Mouse (Mus musculus): Measurements from ENCODE around the gene 2900092C05Rik. TPM values are rescaled to one million over a fixed set of nuclear protein-coding genes. Genes with fewer than 3 reads are reported as not detected.

Gene 2900092C05Rik
- not detected in 2 replicates for polyA plus RNA-seq (2012; rRNA removed)

GRCm38 (mm10) chr7:12512217-12512616 is at the start of gene 2900092C05Rik:
2900092C05Rik (plus strand) TSS chr7:12512517.
- DNase-seq (ENCODE audit: low read depth), result no peak

DNA sequence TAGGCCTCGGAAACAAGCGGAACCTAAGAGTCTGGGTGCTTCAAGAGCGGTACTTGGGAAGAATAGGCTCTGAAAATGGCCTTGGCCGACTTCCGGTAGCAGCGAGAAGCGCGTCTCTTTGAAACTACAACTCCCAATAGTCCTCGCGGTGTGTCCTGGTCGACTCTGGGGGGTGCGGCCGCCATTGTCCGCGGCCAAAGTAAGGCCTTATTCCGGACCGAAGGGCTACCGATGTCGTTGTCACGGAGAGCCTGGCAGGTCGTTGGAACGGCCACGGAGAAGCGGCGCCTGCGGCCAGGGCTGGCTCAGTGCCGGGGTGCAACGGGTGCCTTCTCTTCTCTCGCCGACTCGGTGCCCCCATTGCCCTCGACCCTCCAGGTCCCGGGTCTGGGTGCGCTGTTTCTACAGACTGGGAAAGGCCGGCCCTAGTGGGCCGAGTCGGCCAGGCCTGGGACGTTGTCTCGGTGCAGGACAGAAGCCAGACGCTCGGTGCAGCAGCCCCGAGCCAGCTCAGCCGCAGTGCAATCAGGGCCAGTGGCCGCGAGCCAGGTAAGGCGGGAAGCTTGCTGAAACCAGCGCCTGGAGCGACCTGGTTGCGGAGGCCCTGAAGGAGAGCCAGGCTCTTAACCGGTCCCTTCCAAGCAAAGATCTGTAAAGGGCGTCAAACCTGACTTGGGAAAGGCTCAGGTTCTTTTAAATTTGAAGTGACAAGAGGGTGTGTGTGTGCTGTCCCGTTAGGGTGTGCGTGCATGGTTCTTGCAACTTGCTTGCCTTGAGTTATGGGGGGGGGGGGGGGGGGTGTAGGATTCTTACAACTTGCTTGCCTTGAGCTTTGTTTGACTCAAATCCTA is 33.9 kb upstream of the 2900092C05Rik start, which contains the start of gene Zfp606:
Gene Zfp606 (plus strand): TSS at position 136 of the 851 bp plus-strand sequence.
- peak; percentile 34 for DNase-seq (ENCODE audit: low read depth)

GRCm38 (mm10) chr7:12479009-12479346 is 33.3 kb upstream of the 2900092C05Rik start:
- no peak for DNase-seq (ENCODE audit: low read depth)

- no peak for DNase-seq (ENCODE audit: low read depth)
Observed at GRCm38 (mm10) chr7:12479525-12479924, 32.8 kb upstream of the 2900092C05Rik start.

DNA sequence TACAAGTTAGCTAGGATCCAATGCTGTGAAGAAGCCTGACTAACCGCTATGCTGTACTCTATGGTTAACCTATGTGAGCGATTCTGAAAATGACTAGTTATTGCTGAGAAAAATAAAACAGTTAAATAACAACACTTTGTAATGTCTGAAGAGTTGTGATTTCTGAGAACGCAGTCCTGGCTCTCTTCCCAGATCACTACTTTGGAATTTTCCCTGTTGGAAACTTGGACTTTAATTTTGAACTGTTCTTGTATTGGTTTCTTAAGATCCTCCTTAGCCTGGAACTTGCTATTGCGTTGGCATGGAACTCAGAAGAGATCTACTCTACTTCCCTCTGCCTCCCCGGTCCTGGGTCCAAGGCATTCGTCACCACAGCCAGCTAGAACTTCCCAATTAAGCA is 28.5 kb upstream of the 2900092C05Rik start:
- no peak for DNase-seq (ENCODE audit: low read depth)

DNA sequence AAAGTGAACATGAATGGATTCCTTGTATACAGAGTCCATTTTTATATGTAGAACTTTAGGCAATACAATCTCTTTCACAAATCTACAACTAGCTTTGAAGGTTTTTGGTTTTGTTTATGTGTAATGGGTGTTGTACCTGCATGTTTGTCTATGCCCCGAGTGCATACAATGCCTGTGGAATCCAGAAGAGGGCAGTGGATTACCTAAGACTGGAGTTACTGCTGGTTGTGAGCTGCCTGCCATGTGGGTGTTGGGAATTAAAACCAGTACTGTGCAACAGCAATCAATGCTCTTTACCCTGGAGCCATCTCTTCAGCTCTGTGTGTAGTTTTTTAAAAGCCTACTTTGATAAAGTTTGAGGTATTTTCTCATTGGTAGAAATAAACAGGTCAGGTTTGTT is 26.4 kb upstream of the 2900092C05Rik start:
- peak; percentile 16 for DNase-seq (ENCODE audit: low read depth)

DNA sequence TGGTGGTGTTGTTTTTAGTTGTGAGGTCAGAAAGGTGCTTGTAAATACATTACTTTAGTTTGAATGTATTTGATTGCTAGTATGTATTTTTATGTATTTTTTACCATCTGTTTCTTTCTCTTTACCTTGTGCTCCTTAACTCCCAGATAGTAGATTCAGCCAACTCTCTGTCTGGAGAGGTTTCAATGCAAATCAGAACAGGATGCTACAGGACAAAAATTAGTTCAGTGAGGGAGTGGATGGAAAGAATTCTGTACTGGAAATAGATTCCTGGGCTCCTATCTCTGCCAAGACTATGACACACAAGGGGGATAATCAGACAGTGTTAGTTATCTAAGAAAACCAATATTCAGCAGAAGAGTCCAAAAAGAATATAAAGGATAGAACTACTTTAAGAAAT is 25.6 kb upstream of the 2900092C05Rik start:
- no peak for DNase-seq (ENCODE audit: low read depth)

DNA sequence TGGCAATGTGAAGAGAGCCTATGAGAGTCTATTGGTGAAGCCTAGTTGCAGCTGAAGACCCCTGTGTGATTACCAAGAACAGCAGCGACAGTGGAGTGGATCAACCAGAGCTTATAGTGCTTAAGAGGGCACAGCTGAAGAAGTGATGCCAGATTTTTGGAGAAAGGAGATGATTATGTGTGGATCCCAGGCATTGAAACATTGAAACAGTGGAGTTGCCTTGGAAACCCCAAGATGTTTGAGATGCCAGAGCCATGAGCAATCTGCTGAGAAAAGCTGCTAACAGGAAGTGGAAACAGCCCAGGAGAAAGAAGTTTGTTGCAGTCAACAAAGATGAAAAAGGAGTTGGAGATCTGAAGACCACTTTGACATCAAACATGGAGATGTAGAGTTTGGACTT is 1.4 kb upstream of the 2900092C05Rik start:
- no peak for DNase-seq (ENCODE audit: low read depth)

Other genes with a start within 250 kb of the 2900092C05Rik start
- not detected in 2 replicates for gene Vmn1r81, start 244.2 kb upstream of the 2900092C05Rik start, polyA plus RNA-seq (2012; rRNA removed)
- not detected in 2 replicates for gene Vmn1r82, start 212.1 kb upstream of the 2900092C05Rik start, polyA plus RNA-seq (2012; rRNA removed)
- gene Vmn1r83, start 183.0 kb upstream of the 2900092C05Rik start, polyA plus RNA-seq (2012; rRNA removed), result not detected in 2 replicates
- gene Vmn1r84, start 143.2 kb upstream of the 2900092C05Rik start, polyA plus RNA-seq (2012; rRNA removed), result not detected in 2 replicates
- 1.2 and 1.5 TPM in 2 replicates for gene Zfp551, start 89.8 kb upstream of the 2900092C05Rik start, polyA plus RNA-seq (2012; rRNA removed)
- 3.5 and 3.8 TPM in 2 replicates for gene Zfp606, start 34.2 kb upstream of the 2900092C05Rik start, polyA plus RNA-seq (2012; rRNA removed)
- gene Vmn2r53, start 96.3 kb downstream of the 2900092C05Rik start, polyA plus RNA-seq (2012; rRNA removed), result not detected in 2 replicates
- gene Vmn2r54, start 127.8 kb downstream of the 2900092C05Rik start, polyA plus RNA-seq (2012; rRNA removed), result not detected in 2 replicates
- gene Vmn2r55, start 172.5 kb downstream of the 2900092C05Rik start, polyA plus RNA-seq (2012; rRNA removed), result not detected in 2 replicates
- gene Vmn2r56, start 222.5 kb downstream of the 2900092C05Rik start, polyA plus RNA-seq (2012; rRNA removed), result not detected in 2 replicates

All from gonadal fat pad, adult 2 months (tissue).